Mouse (Mus musculus): Measurements from ENCODE around the gene Ercc5. TPM values are rescaled to one million over a fixed set of nuclear protein-coding genes. Genes with fewer than 3 reads are reported as not detected.
A peak's percentile ranks its signal among the peaks of the same experiment; 100 is the strongest.

Ercc5 gene
- total RNA-seq (2014; fragmentation: Nextera tagmentation) (16.9 and 19.3 TPM in 2 replicates), total RNA-seq (2017) (16.0 and 18.5 TPM in 2 replicates)

DNA sequence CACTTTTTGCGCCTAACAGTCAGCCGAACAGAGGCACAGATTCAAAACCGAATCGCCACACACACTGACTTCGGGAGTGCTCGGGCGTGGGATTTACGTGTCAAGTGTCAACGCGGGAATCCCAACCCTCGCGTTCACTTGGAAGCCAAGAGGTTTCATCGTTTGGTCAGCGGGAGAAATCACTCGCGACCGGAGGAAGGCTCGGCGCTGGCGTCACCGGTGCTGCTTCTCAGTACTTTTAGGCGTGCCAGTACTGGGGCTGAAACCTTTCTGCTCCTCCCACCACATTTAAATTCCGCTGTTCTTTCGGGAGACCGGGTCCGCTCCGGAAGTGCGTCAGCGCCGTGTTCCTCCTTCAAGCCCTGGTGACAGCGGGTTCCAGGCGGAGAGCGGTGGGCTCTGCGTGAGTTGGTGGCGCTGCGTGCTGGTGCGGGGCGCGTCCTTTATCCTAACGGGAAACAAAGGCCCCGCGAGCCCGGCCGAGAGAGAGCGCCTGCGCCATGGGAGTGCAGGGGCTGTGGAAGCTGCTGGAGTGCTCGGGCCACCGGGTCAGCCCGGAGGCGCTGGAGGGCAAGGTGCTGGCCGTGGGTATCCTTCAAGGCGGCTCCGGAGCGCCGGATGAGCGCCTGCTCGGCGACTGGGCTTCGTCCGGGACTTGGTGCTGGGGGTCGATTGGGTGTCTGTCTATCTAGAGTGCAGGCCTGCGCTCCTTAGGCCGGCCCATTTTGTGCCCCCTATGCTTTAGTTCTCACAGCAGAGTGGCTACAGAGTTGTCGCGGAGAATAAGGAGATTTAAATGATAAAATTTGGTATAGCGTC lies at the start of gene Ercc5:
TSS of gene Ercc5 (plus strand) at position 182 of the 819 bp plus-strand sequence.
- peak; percentile 97 for ATAC-seq (replicated peaks; ENCODE audit: low FRiP score, low TSS enrichment, poor library complexity, severe bottlenecking)

DNA sequence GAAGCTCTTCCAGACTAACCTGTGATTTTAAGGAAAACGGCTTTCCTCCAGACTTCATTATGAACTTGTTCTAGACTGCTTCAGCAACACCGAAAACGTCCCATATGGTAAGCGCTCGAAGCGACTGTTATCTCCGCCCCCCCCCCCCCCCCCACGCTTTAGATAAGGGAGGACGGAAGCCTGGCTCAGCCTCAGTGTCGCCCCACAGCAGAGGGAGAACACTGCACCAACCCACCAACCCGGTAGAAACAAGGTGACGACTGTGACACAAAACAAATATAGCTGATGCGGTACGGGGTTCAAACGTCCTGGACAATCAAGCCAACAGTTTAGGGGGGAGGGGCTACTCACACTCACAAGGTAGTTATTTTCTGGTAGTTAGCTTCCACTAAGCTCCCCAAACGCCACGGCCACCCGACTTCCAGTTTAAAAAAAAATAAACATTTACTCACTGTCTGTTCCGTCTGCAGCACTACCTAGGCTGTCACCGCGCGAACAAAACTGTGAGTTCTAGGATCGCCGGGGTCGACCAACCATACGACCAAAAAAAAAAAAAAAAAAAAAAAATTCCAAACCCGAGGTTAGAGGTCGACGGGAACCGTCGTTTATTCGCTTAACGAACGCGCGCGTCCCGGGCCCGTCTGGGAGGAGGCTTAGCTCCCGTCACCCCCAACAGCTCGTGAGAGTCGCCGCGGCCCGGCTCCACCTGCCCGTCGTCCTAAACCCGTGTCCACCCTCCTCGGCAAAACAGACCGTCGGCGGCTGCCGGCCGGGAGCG lies 45.9 kb upstream of the Ercc5 start:
- ATAC-seq (replicated peaks; ENCODE audit: low FRiP score, low TSS enrichment, poor library complexity, severe bottlenecking), result peak; percentile 91

DNA sequence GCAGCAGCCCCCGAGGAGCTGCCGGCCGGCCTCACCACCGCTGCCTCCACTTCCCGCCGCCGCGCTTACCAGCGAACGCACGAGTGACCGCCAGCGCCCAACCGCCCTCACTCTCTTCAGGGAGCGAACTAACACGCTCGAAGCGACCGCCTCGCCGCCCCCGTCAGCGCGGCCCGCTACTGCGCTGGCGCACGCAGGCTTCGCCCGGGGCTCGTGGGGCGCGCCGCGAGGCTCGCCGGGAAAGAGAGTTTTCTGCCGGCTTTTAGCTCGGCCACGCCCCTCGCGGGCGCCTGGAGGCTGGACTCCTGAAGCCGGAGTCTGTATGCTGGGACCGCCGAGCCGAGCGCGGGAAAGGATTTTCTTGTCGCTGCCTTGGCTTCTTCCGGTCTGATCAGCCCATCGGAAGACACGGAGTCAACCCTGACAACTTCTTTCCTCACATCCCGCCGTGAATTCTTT lies 45.3 kb upstream of the Ercc5 start, which contains the start of gene Tex30:
TSS of gene Tex30 (minus strand) at position 183 of the 459 bp plus-strand sequence.
- peak; percentile 94 for ATAC-seq (replicated peaks; ENCODE audit: low FRiP score, low TSS enrichment, poor library complexity, severe bottlenecking)

DNA sequence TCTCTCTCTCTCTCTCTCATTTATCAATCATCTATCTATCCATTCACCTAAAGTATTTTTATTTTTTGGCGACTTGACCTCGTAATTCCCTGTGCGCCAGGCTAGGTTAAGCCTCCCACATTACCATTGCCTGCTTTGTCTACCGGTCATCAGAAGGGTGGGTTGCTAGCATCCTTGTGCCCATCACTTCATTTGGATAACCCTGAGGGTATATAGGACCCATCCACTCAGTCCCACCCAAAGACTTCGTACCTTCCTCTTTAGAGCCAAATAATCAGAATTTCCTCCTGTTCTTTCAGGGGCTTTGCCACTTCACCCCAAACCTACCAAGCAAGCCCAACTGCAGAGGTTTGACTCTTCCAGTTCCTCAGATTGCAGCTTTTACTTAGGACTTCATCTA lies 44.6 kb upstream of the Ercc5 start:
- ATAC-seq (replicated peaks; ENCODE audit: low FRiP score, low TSS enrichment, poor library complexity, severe bottlenecking), result no peak

DNA sequence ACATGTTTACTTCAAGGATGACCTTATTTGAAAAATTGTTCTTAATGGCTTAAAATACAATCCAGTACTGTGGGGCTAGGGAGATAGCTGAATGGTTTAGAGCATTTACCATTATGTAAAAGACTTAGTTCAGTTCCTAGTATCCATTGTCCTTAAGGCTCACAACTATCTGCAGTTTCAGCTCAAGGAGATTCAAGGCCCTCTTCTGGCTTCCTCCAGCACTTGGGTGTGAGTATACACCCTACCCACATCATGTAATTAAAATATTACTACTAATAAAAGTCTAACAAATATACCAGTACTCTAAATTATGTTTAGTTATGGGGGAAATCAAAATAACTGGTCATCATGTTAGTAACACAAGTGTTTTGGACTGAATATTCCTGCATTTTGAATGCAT lies 30.0 kb upstream of the Ercc5 start:
- ATAC-seq (replicated peaks; ENCODE audit: low FRiP score, low TSS enrichment, poor library complexity, severe bottlenecking), result no peak

DNA sequence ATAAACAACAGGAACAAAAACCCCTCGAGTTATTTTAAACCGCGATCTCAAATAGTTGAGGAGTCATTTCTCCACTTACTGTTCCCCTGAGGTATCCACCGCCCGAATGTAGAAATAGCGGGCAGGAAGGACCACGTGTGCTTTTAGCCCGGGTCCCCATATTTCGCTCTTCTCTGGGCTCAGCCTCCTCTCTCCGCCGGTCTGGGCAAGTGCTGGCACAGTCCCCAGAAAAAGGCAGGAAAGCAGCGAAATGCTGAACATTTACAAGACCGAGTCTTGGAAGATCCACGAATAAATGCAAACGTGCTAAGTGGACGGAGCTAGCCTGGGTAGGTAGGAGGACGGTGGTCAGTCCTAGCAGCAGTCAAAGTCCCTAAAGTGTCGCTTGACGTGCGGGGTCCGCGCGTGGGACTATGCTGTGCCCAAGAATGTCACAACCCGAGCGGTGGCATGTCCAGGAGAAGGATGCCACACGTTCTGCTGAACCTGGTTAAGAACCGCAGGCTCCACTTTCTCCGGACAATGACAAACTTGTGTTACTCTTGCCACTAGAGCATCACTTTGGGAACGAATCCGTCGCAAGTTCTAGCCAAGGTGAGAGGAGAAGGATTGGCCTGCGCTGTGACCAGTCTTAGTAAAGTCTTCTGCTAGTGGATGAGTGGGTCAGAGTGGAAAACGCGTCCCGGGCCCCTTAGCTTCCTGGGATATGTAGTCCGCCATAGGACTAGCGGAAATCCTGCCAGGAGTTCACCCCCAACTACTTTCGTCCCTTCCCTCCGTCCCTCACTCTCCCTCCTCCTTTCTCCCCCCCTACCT lies 29.1 kb upstream of the Ercc5 start, which contains the start of the genes Kdelc1 and Bivm:
TSS of gene Kdelc1 (minus strand) at position 570 of the 816 bp plus-strand sequence.
TSS of gene Bivm (plus strand) at position 719 of the 816 bp plus-strand sequence.
- ATAC-seq (replicated peaks; ENCODE audit: low FRiP score, low TSS enrichment, poor library complexity, severe bottlenecking), result peak; percentile 93

DNA sequence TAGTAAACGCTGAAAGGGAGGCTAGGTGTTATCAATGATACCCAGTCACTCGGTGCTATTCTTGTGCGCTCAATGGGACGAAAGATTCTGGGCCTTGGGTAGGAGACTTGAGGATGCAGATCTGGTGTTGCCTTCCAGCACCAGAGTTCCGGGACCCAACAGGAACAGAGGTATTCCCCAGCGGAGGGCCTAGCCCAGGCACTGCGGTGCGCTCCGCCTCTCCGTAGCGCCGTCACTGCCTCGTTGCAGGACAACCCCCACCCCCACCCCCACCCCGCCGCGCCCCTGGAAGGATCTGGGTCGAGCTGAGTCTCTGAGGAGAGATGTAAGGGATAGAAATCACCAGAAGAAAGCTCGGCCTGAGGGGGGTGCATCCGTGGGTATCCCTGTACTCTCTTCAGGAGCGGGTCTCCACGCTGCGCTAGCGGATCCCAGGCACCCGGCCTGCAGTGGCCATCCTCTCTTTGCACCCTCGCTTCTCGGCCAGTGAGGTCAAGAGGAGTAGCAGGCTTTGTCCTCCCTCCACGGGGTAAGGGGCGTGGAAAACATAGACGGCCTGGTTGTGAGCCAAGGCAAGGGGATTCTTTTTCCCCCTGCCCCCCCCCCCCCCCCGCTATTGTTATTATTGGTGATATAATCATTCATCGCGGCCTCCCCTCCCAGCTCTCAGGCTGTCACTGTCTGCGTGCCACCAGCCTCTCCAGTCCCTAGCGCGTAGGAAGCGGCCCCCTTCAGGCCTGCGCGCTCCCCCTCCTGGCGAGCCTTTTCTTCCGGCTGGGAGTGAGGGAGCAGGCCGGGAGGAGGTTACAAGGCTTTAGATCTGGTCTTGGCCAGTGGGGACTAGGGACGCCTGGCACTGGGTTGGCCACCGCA lies 28.1 kb upstream of the Ercc5 start:
- ATAC-seq (replicated peaks; ENCODE audit: low FRiP score, low TSS enrichment, poor library complexity, severe bottlenecking), result peak; percentile 78

DNA sequence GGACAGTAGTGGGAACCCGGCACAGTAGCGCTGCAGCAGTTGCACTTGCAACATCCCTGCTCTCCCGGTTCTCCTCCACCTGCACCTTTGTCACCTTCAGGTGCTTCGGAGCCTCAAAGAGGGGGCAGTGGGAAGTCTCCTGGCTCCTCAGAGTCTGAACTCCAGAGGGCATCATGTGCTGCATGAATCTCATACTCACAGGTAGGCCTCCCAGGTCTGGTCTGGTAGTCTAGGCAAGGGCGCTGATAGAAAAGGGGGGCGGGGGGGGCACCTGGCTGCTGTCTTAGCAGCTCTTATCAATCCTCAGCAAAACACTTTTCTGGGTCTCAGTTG lies 27.5 kb upstream of the Ercc5 start:
- no peak for ATAC-seq (replicated peaks; ENCODE audit: low FRiP score, low TSS enrichment, poor library complexity, severe bottlenecking)

DNA sequence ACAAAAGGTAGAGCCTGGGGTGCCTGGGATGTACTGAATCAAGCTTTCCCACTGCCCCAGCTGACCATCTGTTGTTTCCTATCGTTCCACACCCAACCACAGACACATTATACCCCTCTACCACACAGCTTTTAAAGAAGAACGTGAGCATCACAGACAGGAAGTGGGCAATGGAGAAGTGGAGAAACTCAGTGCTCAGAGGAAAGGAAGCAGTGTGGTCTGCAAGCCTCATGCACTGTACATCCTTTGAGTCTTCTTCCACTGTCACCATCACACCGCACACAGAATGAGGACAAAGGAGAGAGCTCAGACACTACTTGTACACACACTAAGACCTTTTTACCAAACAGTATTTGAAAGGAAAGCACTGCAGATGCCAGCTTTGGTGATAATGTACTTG lies 25.3 kb upstream of the Ercc5 start:
- ATAC-seq (replicated peaks; ENCODE audit: low FRiP score, low TSS enrichment, poor library complexity, severe bottlenecking), result no peak

DNA sequence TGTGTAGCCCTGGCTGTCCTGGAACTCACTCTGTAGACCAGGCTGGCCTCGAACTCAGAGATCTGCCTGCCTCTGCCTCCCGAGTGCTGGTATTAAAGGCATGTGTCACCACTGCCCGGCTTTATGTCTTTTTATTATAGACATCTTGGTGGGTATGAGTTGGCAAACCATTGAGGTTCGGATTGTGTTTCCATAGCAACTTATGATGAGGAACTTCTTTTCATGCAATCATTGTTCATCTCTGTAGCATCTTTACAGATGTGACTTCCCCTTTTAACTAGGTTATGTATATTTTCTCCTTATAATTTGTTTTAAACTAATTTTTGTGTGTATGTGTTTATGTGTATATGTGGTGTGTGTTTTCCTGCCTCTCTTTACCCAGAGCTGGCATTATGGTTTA lies 22.0 kb upstream of the Ercc5 start:
- no peak for ATAC-seq (replicated peaks; ENCODE audit: low FRiP score, low TSS enrichment, poor library complexity, severe bottlenecking)

DNA sequence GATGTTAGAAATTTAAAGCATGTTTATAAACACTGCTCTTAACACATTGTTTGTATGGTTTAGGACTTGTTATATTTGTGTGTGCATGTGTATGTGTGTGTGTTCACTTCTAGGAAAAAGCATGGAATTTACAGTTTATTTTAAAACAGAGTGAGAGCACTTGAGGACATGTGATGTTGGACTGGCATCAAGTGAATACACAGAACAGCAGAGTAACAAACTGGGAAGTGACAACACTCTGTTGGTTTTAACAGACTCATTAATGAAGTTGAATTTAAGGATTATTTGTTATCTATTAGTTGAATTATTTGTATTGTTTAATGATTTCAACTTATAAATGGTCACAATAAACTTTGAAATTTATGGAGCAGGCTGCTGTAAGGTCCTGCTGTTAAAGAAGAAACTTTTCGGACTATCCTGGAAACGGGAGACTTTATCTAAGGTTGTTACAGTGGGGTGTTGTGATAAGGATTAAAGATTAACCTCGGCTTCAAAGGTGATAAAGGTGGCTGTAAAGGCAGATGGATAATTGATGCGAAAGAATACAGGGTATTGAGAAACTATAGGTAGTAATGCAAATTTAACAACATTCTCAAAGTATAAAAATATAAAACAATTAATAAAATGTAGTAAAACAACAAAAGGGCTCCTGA lies 17.5 kb upstream of the Ercc5 start:
- no peak for ATAC-seq (replicated peaks; ENCODE audit: low FRiP score, low TSS enrichment, poor library complexity, severe bottlenecking)

DNA sequence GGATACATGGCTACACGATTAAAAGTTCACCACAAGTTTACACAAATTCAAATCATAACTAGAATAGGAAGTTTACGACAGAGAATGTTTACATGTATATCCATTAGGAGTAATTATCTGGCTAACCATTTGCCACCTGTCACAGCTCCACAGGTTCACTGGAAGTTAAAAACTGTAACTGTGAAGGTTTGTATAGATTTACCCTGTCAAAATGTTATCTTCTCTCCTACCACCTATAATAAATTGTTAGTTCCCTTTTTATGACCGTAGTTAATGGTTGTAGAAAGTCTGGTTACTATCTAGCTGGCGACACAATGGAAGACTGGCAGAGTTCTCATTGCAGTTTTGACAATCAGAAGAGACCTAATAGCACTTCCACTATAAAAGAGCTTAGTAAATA lies 7.3 kb upstream of the Ercc5 start:
- no peak for ATAC-seq (replicated peaks; ENCODE audit: low FRiP score, low TSS enrichment, poor library complexity, severe bottlenecking)

DNA sequence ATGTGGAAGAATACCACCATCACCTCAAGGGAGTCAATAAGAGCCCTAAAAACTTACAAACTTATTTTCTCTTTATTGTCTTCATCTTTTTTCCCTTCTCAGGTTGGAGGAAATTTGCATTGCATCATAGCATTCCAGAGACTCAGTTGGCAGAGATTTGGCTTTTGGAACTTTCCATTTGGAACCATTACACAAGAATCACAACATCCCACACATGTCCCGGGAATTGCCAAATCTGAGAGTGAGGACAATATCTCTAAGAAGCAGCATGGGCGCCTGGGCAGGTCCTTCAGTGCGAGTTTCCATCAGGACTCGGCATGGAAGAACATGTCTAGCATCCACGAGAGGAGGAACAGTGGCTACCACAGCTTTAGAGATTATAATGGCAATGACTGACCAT lies 4.8 kb upstream of the Ercc5 start:
- no peak for ATAC-seq (replicated peaks; ENCODE audit: low FRiP score, low TSS enrichment, poor library complexity, severe bottlenecking)

DNA sequence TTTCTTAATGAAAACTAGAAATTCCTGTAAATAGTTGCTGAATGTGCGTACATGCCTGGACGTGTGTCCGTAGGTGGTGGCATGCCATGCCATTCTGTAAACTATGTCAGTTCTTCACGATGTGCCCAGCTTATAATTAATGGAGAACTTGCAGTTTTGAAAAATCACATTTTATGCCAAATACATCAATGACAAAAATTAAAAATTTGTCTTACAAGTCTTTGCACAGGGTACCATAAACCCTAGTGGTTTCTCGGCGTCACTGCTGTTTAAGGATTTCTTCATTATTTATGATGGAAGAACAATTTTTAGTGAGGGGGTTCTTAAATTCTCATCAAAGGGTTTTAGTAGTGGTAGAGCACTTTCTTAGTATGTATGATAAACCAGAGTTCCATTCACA lies 1.2 kb downstream of the Ercc5 start:
- no peak for ATAC-seq (replicated peaks; ENCODE audit: low FRiP score, low TSS enrichment, poor library complexity, severe bottlenecking)

DNA sequence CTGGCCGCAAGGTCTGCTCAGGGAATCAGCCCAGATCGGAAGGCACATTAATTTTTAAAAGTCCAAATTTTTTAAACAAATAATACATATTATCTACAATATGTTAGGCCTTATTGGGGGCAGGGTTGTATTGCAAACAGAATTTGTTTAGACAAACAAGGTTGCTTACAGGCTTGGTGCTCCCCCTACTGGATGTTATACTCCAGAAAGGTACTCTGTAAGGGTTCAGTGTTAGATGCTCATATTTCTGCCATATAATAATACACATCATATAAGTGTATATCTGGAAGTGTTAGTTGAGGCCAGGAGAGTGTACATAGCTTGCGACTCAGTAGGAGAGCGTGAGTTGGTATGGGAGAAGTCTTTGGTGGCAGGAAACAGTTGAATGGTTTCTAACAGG lies 7.7 kb downstream of the Ercc5 start:
- ATAC-seq (replicated peaks; ENCODE audit: low FRiP score, low TSS enrichment, poor library complexity, severe bottlenecking), result peak; percentile 84

DNA sequence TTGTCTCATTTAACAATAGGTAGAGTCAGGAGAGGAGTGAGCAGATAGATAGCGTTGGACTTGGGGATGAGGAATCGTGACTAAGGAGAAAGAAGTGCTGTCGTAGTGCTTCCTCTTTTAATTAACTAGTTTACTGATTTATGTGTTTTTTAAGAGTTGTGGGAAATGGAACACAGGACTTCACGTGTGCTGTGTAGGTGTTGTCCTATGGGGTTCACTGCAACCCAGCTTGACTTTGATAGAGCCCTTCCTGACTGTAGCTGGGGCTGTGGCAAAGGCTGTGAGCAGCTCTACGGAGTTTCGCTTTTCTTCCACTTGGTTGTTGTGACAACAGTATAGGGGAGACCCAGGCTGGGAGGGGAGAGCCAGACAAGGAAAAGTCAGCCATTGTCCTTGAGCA lies 10.8 kb downstream of the Ercc5 start:
- ATAC-seq (replicated peaks; ENCODE audit: low FRiP score, low TSS enrichment, poor library complexity, severe bottlenecking), result no peak

DNA sequence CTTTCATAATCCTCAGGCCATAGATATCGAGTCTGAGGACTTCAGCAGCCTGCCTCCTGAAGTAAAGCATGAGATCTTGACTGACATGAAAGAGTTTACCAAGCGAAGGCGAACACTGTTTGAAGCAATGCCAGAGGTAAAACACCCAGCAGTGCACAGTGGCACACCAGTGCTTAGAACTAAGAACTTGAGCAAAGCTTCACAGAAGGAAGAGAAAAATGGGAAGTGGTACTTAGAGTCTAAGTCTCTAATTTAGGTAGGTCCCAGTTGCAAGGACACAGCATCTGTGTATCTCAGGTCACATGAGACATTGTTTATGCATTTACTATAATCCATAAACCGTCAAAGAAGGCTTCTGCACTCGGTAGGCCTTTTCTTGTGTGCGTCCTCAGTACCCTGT lies 14.3 kb downstream of the Ercc5 start:
- ATAC-seq (replicated peaks; ENCODE audit: low FRiP score, low TSS enrichment, poor library complexity, severe bottlenecking), result no peak

DNA sequence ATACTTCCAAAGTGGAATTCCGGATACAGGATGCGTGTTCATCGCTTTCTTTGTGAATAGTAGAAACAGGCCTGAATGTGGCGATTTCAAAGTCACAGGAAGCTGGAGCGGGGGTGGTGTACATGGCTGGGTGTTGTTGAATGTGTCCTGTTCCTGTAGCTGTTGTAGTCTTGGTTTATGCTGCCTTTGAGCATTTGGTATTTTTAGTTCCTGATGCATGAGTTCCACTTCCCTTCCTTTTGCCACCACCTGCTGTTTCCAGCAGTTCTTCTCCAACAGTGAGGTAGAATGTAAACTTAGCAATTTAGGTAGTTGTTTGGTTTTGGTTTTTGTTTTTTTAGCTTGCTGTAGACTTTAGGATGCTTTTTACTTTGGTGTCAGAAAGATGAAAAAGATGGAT lies 14.8 kb downstream of the Ercc5 start:
- ATAC-seq (replicated peaks; ENCODE audit: low FRiP score, low TSS enrichment, poor library complexity, severe bottlenecking), result no peak
